7 mouse cellular contexts compared by ENCODE assay signal in genomic region chr5:122820777-122821523, GRCm38 (mm10). TPM values are rescaled to one million over a fixed set of nuclear protein-coding genes. Genes with fewer than 3 reads are reported as not detected.
A peak's percentile ranks its signal among the peaks of the same experiment; 100 is the strongest.
DNase-seq lines count a peak whose midpoint lies in the region; ATAC-seq and TF ChIP-seq lines count a peak whose summit lies in the region.

Gene Anapc5 (minus strand): TSS chr5:122821339.

- H3K36me3 ChIP-seq in embryonic facial prominence, embryonic 10.5 days (replicated peaks): peaks cover 37% of the 10 kb centered on the region
- H3K36me3 ChIP-seq in intestine, postnatal 0 days (ENCODE audit: control insufficient read depth, insufficient read depth): peaks cover 32% of the 10 kb centered on the region
- H3K36me3 ChIP-seq in midbrain, embryonic 12.5 days: peaks cover 29% of the 10 kb centered on the region
- peaks cover 19% of the 10 kb centered on the region for H3K36me3 ChIP-seq in small intestine, adult 2 months (ENCODE audit: control insufficient read depth, insufficient read depth, low read length)

- H3K4me1 ChIP-seq in embryonic facial prominence, embryonic 10.5 days: peaks cover 13% of the 10 kb centered on the region
- H3K4me1 ChIP-seq in intestine, postnatal 0 days (replicated peaks; ENCODE audit: control insufficient read depth, insufficient read depth, low read length): no peaks in the 10 kb centered on the region
- peaks cover 11% of the 10 kb centered on the region for H3K4me1 ChIP-seq in midbrain, embryonic 12.5 days
- H3K4me1 ChIP-seq in small intestine, adult 2 months (ENCODE audit: control insufficient read depth, insufficient read depth, insufficient read length, low read length): no peaks in the 10 kb centered on the region

- intact Hi-C loops in left cerebral cortex, postnatal 4 days (cut with DNase I): no loop called here

- no peaks in the 10 kb centered on the region for H3K9me3 ChIP-seq in embryonic facial prominence, embryonic 10.5 days
- H3K9me3 ChIP-seq in intestine, postnatal 0 days (ENCODE audit: control insufficient read depth): no peaks in the 10 kb centered on the region
- no peaks in the 10 kb centered on the region for H3K9me3 ChIP-seq in midbrain, embryonic 12.5 days

- H3K4me2 ChIP-seq in intestine, postnatal 0 days (replicated peaks; ENCODE audit: low read depth): peak within 1 kb of the TSS; percentile 74
- peak within 1 kb of the TSS; percentile 59 for H3K4me2 ChIP-seq in midbrain, embryonic 12.5 days (replicated peaks)

- peak; percentile 95 for DNase-seq in adrenal gland, postnatal 10 days
- DNase-seq in embryonic facial prominence, embryonic 10.5 days (ENCODE audit: low spot score): peak; percentile 96
- DNase-seq in gonadal fat pad, adult 2 months (ENCODE audit: low read depth): peak; percentile 91
- peak; percentile 95 for DNase-seq in left cerebral cortex, postnatal 4 days

- TF ChIP-seq POLR2A in small intestine, adult 2 months (IDR thresholded peaks at IDR 0.05; ENCODE audit: low read depth, low read length): peak; percentile 83

- TF ChIP-seq CTCF in intestine, postnatal 0 days (IDR thresholded peaks at IDR 0.05; ENCODE audit: low read depth): peak; percentile 4; the same call in 1 of the 2 replicates
- no peak for TF ChIP-seq CTCF in small intestine, adult 2 months (IDR thresholded peaks at IDR 0.05; ENCODE audit: extremely low read depth, insufficient read length, insufficient replicate concordance, low read depth, low read length)

- WGBS in embryonic facial prominence, embryonic 10.5 days: under 1% methylated on average over 55 of the region's 55 CpGs
- WGBS in intestine, postnatal 0 days: under 1% methylated on average over 55 of the region's 55 CpGs
- WGBS in midbrain, embryonic 12.5 days: under 1% methylated on average over 54 of the region's 55 CpGs
- under 1% methylated on average over 55 of the region's 55 CpGs for WGBS in small intestine, adult 2 months

- ATAC-seq in intestine, postnatal 0 days: peak; percentile 99
- peak; percentile 100 for ATAC-seq in midbrain, embryonic 12.5 days (ENCODE audit: low FRiP score, low read depth)

- peak within 1 kb of the TSS; percentile 79 for H3K4me3 ChIP-seq in embryonic facial prominence, embryonic 10.5 days
- peak within 1 kb of the TSS; percentile 82 for H3K4me3 ChIP-seq in intestine, postnatal 0 days (ENCODE audit: low read depth, low read length)
- peak within 1 kb of the TSS; percentile 80 for H3K4me3 ChIP-seq in midbrain, embryonic 12.5 days
- H3K4me3 ChIP-seq in small intestine, adult 2 months (ENCODE audit: low read depth, low read length): peak within 1 kb of the TSS; percentile 66

- peak within 1 kb of the TSS; percentile 97 for H3K27ac ChIP-seq in embryonic facial prominence, embryonic 10.5 days (replicated peaks)
- peak within 1 kb of the TSS; percentile 95 for H3K27ac ChIP-seq in intestine, postnatal 0 days (ENCODE audit: low read depth, low read length)
- H3K27ac ChIP-seq in midbrain, embryonic 12.5 days (replicated peaks): peak within 1 kb of the TSS; percentile 95
- peak within 1 kb of the TSS; percentile 86 for H3K27ac ChIP-seq in small intestine, adult 2 months (ENCODE audit: insufficient read depth, low read depth, low read length)

- H3K9ac ChIP-seq in intestine, postnatal 0 days (ENCODE audit: low read depth, low read length): peak within 1 kb of the TSS; percentile 77
- peak within 1 kb of the TSS; percentile 89 for H3K9ac ChIP-seq in midbrain, embryonic 12.5 days (replicated peaks)

- H3K27me3 ChIP-seq in embryonic facial prominence, embryonic 10.5 days (replicated peaks; ENCODE audit: low read depth, poor library complexity, severe bottlenecking): no peaks in the 10 kb centered on the region
- H3K27me3 ChIP-seq in intestine, postnatal 0 days (replicated peaks; ENCODE audit: control insufficient read depth, insufficient read depth, low read length): no peaks in the 10 kb centered on the region
- H3K27me3 ChIP-seq in midbrain, embryonic 12.5 days: no peaks in the 10 kb centered on the region
- H3K27me3 ChIP-seq in small intestine, adult 2 months (ENCODE audit: control insufficient read depth, insufficient read depth, low read length): no peaks in the 10 kb centered on the region

RNA-seq across cellular contexts. Expression of gene Anapc5, which starts in this region (rescaled TPM):
- total RNA-seq in adrenal gland, postnatal 10 days (2021): 100 to 1,000 TPM; 178 to 239 TPM
- polyA plus RNA-seq in embryonic facial prominence, embryonic 10.5 days (2016; fragmentation: Nextera tagmentation; extraction: Ambion mirVana): 477 and 502 TPM in 2 replicates
- 272 and 342 TPM in 2 replicates for polyA plus RNA-seq in gonadal fat pad, adult 2 months (2012; rRNA removed)
- 134 and 145 TPM in 2 replicates for polyA plus RNA-seq in intestine, postnatal 0 days (2015; fragmentation: Nextera tagmentation; extraction: Ambion mirVana)
- 100 to 1,000 TPM; 386 to 393 TPM for total RNA-seq in left cerebral cortex, postnatal 4 days (2021)
- polyA plus RNA-seq in midbrain, embryonic 12.5 days (2016; fragmentation: Nextera tagmentation; extraction: Ambion mirVana): 517 and 542 TPM in 2 replicates
- polyA plus RNA-seq in small intestine, adult 2 months (2012; rRNA removed): 54.8 and 94.7 TPM in 2 replicates

Comparison
In these comparisons a context has a peak if more than half of its experiments do, and no peak if none do; other contexts are left out.
1. Peak in every context shown above with its lines: DNase-seq, ATAC-seq, H3K4me3 ChIP-seq and H3K27ac ChIP-seq.